ENCODE assay signal across 1 mouse cellular context in the genomic region with DNA sequence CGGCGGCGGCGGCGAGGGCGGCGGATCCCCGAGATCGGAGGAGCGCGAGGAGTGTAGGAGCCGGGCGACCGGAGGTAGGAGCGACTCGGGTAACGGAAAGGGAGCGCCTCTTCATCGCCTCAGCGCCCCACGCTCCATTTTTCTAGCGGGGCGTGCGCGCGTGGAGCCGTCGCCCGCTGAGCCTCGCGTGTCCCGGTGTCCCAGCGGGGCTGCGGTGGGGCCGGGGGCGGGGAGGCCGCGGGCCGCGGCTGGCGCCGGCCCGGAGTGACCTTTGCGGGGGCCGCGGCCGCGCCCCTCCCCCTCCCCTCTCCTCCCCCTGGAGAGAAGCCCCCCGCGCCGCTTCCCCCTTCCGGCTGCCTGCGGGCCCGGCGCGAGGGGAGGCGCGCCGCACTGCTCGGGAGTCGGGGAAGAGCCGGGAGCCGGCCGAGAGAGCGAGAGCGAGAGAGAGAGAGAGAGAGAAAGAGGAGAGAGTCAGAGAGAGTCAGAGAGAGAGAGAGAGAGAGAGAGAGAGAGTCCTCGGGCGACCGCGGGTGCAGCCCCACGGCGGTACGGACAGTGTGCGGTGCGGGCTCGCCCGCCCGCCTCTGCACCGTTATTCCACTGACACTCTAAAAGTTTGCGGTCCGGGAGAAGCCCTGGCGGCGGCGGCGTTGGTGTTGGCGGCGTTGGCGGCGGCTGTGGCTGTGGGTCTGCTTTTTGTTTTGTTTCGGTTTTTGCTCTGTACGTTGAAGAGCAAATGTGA.
TF ChIP-seq lines count a peak whose summit lies in the region.

No protein-coding gene starts in this region.

TF ChIP-seq in CH12.LX, 34 proteins besides CTCF, POLR2A, EP300 and RAD21 (continued from another document):
- no peak; the same call in 1 of the 2 replicates for TF ChIP-seq NELFE (IDR thresholded peaks at IDR 0.05; ENCODE audit: low read depth, low read length)
TF ChIP-seq in CH12.LX: peak in this region for 1.
